Mouse (Mus musculus) lung, postnatal 0 days (tissue): ENCODE data around the gene Stfa2l1.
"Not testable (repeated sequence)": the region's sequence is repeated elsewhere in the genome, so short reads cannot be mapped to it uniquely, and the experiment has no call there.

Source experiments
- CTCF ChIP-seq: IDR thresholded peaks from 2 replicates; pipeline ENCODE4 v1.5.1; 2016; ENCODE audit warnings: antibody characterized with exemption, mild to moderate bottlenecking
- EP300 ChIP-seq: IDR thresholded peaks from 2 replicates; pipeline ENCODE4 v1.6.1; 2016; ENCODE audit warnings: antibody characterized with exemption, mild to moderate bottlenecking, control low read depth

DNA sequence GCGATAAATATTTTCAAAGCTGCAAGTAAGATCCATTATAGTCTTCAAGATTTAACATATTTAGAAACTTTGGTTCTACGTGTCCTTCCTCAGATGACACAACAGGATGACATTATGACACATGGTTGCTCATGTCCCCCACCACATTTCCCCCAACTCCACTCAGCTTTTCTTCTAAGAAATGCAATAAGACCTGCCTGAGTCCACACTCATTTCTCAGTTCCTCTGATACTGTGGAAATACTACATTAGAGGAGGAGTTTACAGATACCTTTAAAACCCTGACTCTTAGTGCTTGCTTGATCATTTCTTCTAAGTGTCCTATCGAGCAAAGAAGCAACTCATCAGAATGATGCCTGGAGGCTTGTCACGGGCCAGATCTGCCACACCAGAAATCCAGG, 27.3 kb downstream of the Stfa2l1 start, which contains the start of gene Gm5483:
- TF ChIP-seq CTCF, EP300: not testable (repeated sequence)
